Mouse (Mus musculus) forebrain, embryonic 14.5 days (tissue): ENCODE results near the gene Son. TPM values are rescaled to one million over a fixed set of nuclear protein-coding genes. Genes with fewer than 3 reads are reported as not detected.

Source experiments
- polyA plus RNA-seq: library from polyadenylated mRNA; unstranded; fragments of >200 nt; fragmentation: Nextera tagmentation; extraction: Ambion mirVana; gene quantifications from 2 replicates; pipeline ENCODE4 v1.2.1, GENCODE M21; 2014

Son gene
- polyA plus RNA-seq, 1 experiment from 2014 or later = 126 TPM

Other genes with a start within 250 kb of the Son start
- 7.7 and 10.5 TPM in 2 replicates for gene Il10rb, start 241.3 kb upstream of the Son start, polyA plus RNA-seq
- 40.4 and 45.6 TPM in 2 replicates for gene Ifnar1, start 162.3 kb upstream of the Son start, polyA plus RNA-seq
- gene Ifngr2, start 100.4 kb upstream of the Son start, polyA plus RNA-seq = 77.3 and 100 TPM in 2 replicates
- gene Tmem50b, start 49.7 kb upstream of the Son start, polyA plus RNA-seq = 105 and 111 TPM in 2 replicates
- gene Dnajc28, start 28.5 kb upstream of the Son start, polyA plus RNA-seq = 7.2 and 8.4 TPM in 2 replicates
- 64.9 and 66.7 TPM in 2 replicates for gene Gart, start 554 bp upstream of the Son start, polyA plus RNA-seq
- 15.3 and 19.9 TPM in 2 replicates for gene Donson, start 41.3 kb downstream of the Son start, polyA plus RNA-seq
- gene Cryzl1, start 81.5 kb downstream of the Son start, polyA plus RNA-seq = 104 and 119 TPM in 2 replicates
- gene Itsn1, start 81.8 kb downstream of the Son start, polyA plus RNA-seq = 54.2 and 63.7 TPM in 2 replicates